Mouse (Mus musculus) cerebellum, postnatal 25 days (tissue): ENCODE results near the gene Crhr1.
"Not testable (repeated sequence)": the region's sequence is repeated elsewhere in the genome, so short reads cannot be mapped to it uniquely, and the experiment has no call there.

Source experiments
- DNase-seq, 2 experiments: peaks; one replicate each; pipeline ENCODE4 v3.0.0; 2021; ENCODE audit warnings: mixed read lengths in 2 of 2

The Crhr1 gene

GRCm38 (mm10) chr11:104197861-104198260 lies 65.2 kb downstream of the Crhr1 start:
- DNase-seq = no peak

GRCm38 (mm10) chr11:104203271-104203670 lies 70.6 kb downstream of the Crhr1 start:
- no peak for DNase-seq

GRCm38 (mm10) chr11:104206573-104206972 lies 73.9 kb downstream of the Crhr1 start:
- DNase-seq = no peak

- DNase-seq = no peak
Measured at GRCm38 (mm10) chr11:104209041-104209440, 76.4 kb downstream of the Crhr1 start.

- no peak for DNase-seq
Measured at GRCm38 (mm10) chr11:104211251-104211650, 78.6 kb downstream of the Crhr1 start.

- not testable (repeated sequence) for DNase-seq
Measured at GRCm38 (mm10) chr11:104214128-104214527, 81.5 kb downstream of the Crhr1 start.

GRCm38 (mm10) chr11:104218075-104218474 lies 85.4 kb downstream of the Crhr1 start:
- DNase-seq = no peak

GRCm38 (mm10) chr11:104220291-104220690 lies 87.6 kb downstream of the Crhr1 start:
- DNase-seq = no peak

- DNase-seq = no peak
Measured at GRCm38 (mm10) chr11:104221751-104222150, 89.1 kb downstream of the Crhr1 start.

GRCm38 (mm10) chr11:104223301-104223700 lies 90.6 kb downstream of the Crhr1 start:
- no peak for DNase-seq
